Comparison of ENCODE assay signal across 8 mouse cellular contexts in the genomic region with DNA sequence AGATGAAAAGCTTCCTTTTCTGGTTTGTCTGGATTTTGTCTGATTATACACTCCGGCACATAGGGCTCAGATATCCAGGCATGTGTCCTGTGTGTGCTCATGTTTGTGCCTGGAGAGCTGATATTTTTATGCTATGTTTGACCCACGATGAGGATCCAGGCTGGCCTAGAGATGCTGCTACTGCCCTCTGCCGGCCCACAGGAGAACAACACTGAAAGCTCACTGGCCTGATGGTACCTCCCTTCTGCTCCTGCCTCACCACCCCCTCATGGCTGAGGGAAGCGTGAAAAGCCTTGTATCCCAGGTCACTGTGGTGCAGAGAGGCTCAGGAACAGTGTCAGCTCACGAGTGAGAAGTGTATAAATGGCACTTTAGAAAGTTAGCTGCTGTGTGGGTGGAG. TPM values are rescaled to one million over a fixed set of nuclear protein-coding genes. Genes with fewer than 3 reads are reported as not detected.
A peak's percentile ranks its signal among the peaks of the same experiment; 100 is the strongest.
DNase-seq lines count a peak whose midpoint lies in the region; ATAC-seq and TF ChIP-seq lines count a peak whose summit lies in the region.

No protein-coding gene starts in this region.

- H3K4me1 ChIP-seq in CH12.LX (ENCODE audit: control insufficient read depth in 1 of 2, insufficient read depth in 2 of 2), result peaks cover 12 to 23% of the 10 kb centered on the region in 2 experiments
- H3K4me1 ChIP-seq in bone marrow macrophage, adult 2 months (ENCODE audit: control insufficient read depth, insufficient read depth, low read length), result peaks cover 24% of the 10 kb centered on the region
- H3K4me1 ChIP-seq in lung, embryonic 14.5 days (ENCODE audit: insufficient read depth), result no peaks in the 10 kb centered on the region
- peaks cover 6% of the 10 kb centered on the region; the same call in 1 of the 2 replicates for H3K4me1 ChIP-seq in olfactory bulb, adult 2 months (ENCODE audit: control insufficient read depth, insufficient read depth, low read length)
- 0 out of 2 replicates have a peak, but pooled peaks cover 3% of the 10 kb centered on the region for H3K4me1 ChIP-seq in thymus, adult 2 months (replicated peaks; ENCODE audit: control insufficient read depth, insufficient read depth, low read length)

- 2% methylated on average over 5 of the region's 5 CpGs for WGBS in lung, embryonic 14.5 days
- 5% methylated on average over 5 of the region's 5 CpGs for WGBS in olfactory bulb, adult 2 months
- 12% methylated on average over 5 of the region's 5 CpGs for WGBS in thymus, adult 2 months

- H3K4me2 ChIP-seq in CH12.LX (ENCODE audit: insufficient read depth, low read depth, poor library complexity, severe bottlenecking), result no peak overlapping the region
- no peak overlapping the region for H3K4me2 ChIP-seq in lung, embryonic 14.5 days

- TF ChIP-seq CTCF in CH12.LX (conservative IDR thresholded peaks at IDR 0.05 in 1 of 2, IDR thresholded peaks at IDR 0.05 in 1 of 2; ENCODE audit: low read depth in 2 of 2, low read length in 2 of 2), result peak; percentile 87 to 90
- peak; percentile 70 for TF ChIP-seq CTCF in bone marrow macrophage, adult 2 months (IDR thresholded peaks at IDR 0.05; ENCODE audit: low read depth, low read length)
- TF ChIP-seq CTCF in layer of hippocampus, adult 2 months (conservative IDR thresholded peaks at IDR 0.05), result peak; percentile 96
- peak; percentile 97 for TF ChIP-seq CTCF in lung, embryonic 14.5 days (IDR thresholded peaks at IDR 0.05; ENCODE audit: low read depth)
- TF ChIP-seq CTCF in olfactory bulb, adult 2 months (IDR thresholded peaks at IDR 0.05; ENCODE audit: insufficient read depth, low read depth, low read length), result peak; percentile 86
- TF ChIP-seq CTCF in thymus, adult 2 months (IDR thresholded peaks at IDR 0.05; ENCODE audit: borderline replicate concordance, control insufficient read depth, extremely low read depth, insufficient read depth, low read length, poor library complexity), result peak; percentile 87; the same call in 1 of the 2 replicates

- dilution Hi-C loops in CH12.LX (cut with MboI; ENCODE audit: extremely low pct_ligation_motif_present, extremely low pct_unique_long_range_greater_than_20kb, low sequenced_read_pairs), result no loop called here

- peak; percentile 72 for DNase-seq in CH12.LX (ENCODE audit: extremely low read depth)
- peak; percentile 86 to 89 for DNase-seq in heart, postnatal 14 days
- DNase-seq in layer of hippocampus, adult 2 months (ENCODE audit: low spot score in 2 of 2), result peak; percentile 82 to 85
- DNase-seq in lung, embryonic 14.5 days, result peak; percentile 89
- peak; percentile 78 for DNase-seq in thymus, adult 2 months

- H3K36me3 ChIP-seq in CH12.LX (replicated peaks in 1 of 2; ENCODE audit: control insufficient read depth in 1 of 2, insufficient read depth in 1 of 2, low read length in 1 of 2), result peaks cover 0 to 9% of the 10 kb centered on the region in 2 experiments
- no peaks in the 10 kb centered on the region for H3K36me3 ChIP-seq in lung, embryonic 14.5 days (ENCODE audit: insufficient read depth)
- no peaks in the 10 kb centered on the region for H3K36me3 ChIP-seq in thymus, adult 2 months (ENCODE audit: control insufficient read depth, insufficient read depth, low read length)

- H3K4me3 ChIP-seq in CH12.LX (replicated peaks in 1 of 3; ENCODE audit: low read depth in 2 of 3, low read length in 2 of 3, poor library complexity in 1 of 3), result no peak overlapping the region
- H3K4me3 ChIP-seq in bone marrow macrophage, adult 2 months (ENCODE audit: insufficient read depth, low read length), result no peak overlapping the region
- H3K4me3 ChIP-seq in layer of hippocampus, adult 2 months, result no peak overlapping the region
- H3K4me3 ChIP-seq in lung, embryonic 14.5 days (ENCODE audit: low read depth, low read length), result no peak overlapping the region
- H3K4me3 ChIP-seq in olfactory bulb, adult 2 months (ENCODE audit: insufficient read depth, low read depth, low read length), result no peak overlapping the region
- no peak overlapping the region for H3K4me3 ChIP-seq in thymus, adult 2 months (ENCODE audit: control insufficient read depth, insufficient read depth, low read length)

- no peak for TF ChIP-seq POLR2A in CH12.LX (IDR thresholded peaks at IDR 0.05; ENCODE audit: low read depth, low read length)
- no peak for TF ChIP-seq POLR2A in bone marrow macrophage, adult 2 months (IDR thresholded peaks at IDR 0.05; ENCODE audit: borderline replicate concordance, low read depth, low read length)
- TF ChIP-seq POLR2A in olfactory bulb, adult 2 months (IDR thresholded peaks at IDR 0.05; ENCODE audit: insufficient read depth, low read depth, low read length), result no peak
- TF ChIP-seq POLR2A in thymus, adult 2 months (IDR thresholded peaks at IDR 0.05; ENCODE audit: control insufficient read depth, extremely low read depth, insufficient read depth, low read length, poor library complexity), result no peak

- TF ChIP-seq RAD21 in CH12.LX (IDR thresholded peaks at IDR 0.05; ENCODE audit: low read depth, low read length), result peak; percentile 89

- peak; percentile 86 for ATAC-seq in erythroblast, adult 5-6 weeks (replicated peaks; ENCODE audit: low FRiP score, poor library complexity, severe bottlenecking)
- ATAC-seq in lung, embryonic 14.5 days (ENCODE audit: insufficient read depth), result peak; percentile 68

- H3K79me2 ChIP-seq in CH12.LX (replicated peaks; ENCODE audit: control insufficient read depth, extremely low read depth, insufficient read depth, poor library complexity, severe bottlenecking), result no peaks in the 10 kb centered on the region

- no peaks in the 10 kb centered on the region for H3K27me3 ChIP-seq in CH12.LX (replicated peaks)
- no peaks in the 10 kb centered on the region for H3K27me3 ChIP-seq in lung, embryonic 14.5 days (ENCODE audit: insufficient read depth, low read length)
- H3K27me3 ChIP-seq in thymus, adult 2 months (ENCODE audit: control insufficient read depth, insufficient read depth, low read length), result no peaks in the 10 kb centered on the region

- in situ Hi-C loops in CH12.LX (cut with MboI; ENCODE audit: low pct_ligation_motif_present, low pct_unique_long_range_greater_than_20kb, low sequenced_read_pairs), result loop anchor here (5.0 kb wide), 1 partner anchor 39 kb away; no protein-coding TSS in a partner anchor

- H3K9ac ChIP-seq in CH12.LX (ENCODE audit: insufficient read depth, low read depth), result no peak overlapping the region
- H3K9ac ChIP-seq in lung, embryonic 14.5 days, result no peak overlapping the region

- H3K9me3 ChIP-seq in CH12.LX (replicated peaks; ENCODE audit: low read length), result no peaks in the 10 kb centered on the region
- H3K9me3 ChIP-seq in lung, embryonic 14.5 days (ENCODE audit: low read depth, low read length), result no peaks in the 10 kb centered on the region

- intact Hi-C loops in heart, postnatal 14 days (cut with DNase I), result loop anchor here (2.0 kb wide), 1 partner anchor 127 kb away; no protein-coding TSS in a partner anchor

- TF ChIP-seq EP300 in CH12.LX (IDR thresholded peaks at IDR 0.05; ENCODE audit: low read length), result no peak

- H3K27ac ChIP-seq in CH12.LX (ENCODE audit: insufficient read depth, low read depth), result no peak overlapping the region
- no peak overlapping the region for H3K27ac ChIP-seq in bone marrow macrophage, adult 2 months (ENCODE audit: insufficient read depth, low read depth, low read length)
- H3K27ac ChIP-seq in layer of hippocampus, adult 2 months, result no peak overlapping the region
- no peak overlapping the region for H3K27ac ChIP-seq in lung, embryonic 14.5 days (ENCODE audit: low read depth)
- H3K27ac ChIP-seq in olfactory bulb, adult 2 months (ENCODE audit: insufficient read depth, low read depth, low read length), result no peak overlapping the region
- H3K27ac ChIP-seq in thymus, adult 2 months (ENCODE audit: control insufficient read depth, insufficient read depth, low read length), result no peak overlapping the region

RNA-seq across cellular contexts. Expression of a gene that starts 9.6 kb away (rescaled TPM):
- total RNA-seq in CH12.LX (2012; rRNA removed) (not detected in 2 replicates), CH12.LX (2014; rRNA removed) (not detected in 2 replicates)
- polyA plus RNA-seq in CH12.LX (2012; ENCODE audit: insufficient read length, low read depth), result not detected in 2 replicates
- not detected in 2 replicates for polyA plus RNA-seq in bone marrow macrophage, adult 2 months (2012; ENCODE audit: insufficient read depth, insufficient read length, missing spikeins)
- not detected in 2 replicates for total RNA-seq in erythroblast, adult 5-6 weeks (2015; ENCODE audit: low replicate concordance)
- not detected in 2 replicates for total RNA-seq in erythroblast, adult 5-6 weeks (2017; ENCODE audit: low replicate concordance)
- total RNA-seq in heart, postnatal 14 days (2021), result not detected
- not detected for total RNA-seq in layer of hippocampus, adult 2 months (2021)
- 0.17 and 0.41 TPM in 2 replicates for polyA plus RNA-seq in lung, embryonic 14.5 days (2014; fragmentation: Nextera tagmentation; extraction: Ambion mirVana)
- polyA plus RNA-seq in olfactory bulb, adult 2 months (2012; ENCODE audit: insufficient read depth, insufficient read length, low replicate concordance, missing spikeins), result not detected in 2 replicates
- polyA plus RNA-seq in thymus, adult 2 months (2012; rRNA removed), result 0.20 TPM in 1 of 2 replicates, not detected in the other

RNA-seq across cellular contexts. Expression of a gene that starts 19.3 kb away (rescaled TPM):
- total RNA-seq in CH12.LX (2012; rRNA removed) (not detected in 2 replicates), CH12.LX (2014; rRNA removed) (not detected in 2 replicates)
- not detected in 2 replicates for polyA plus RNA-seq in CH12.LX (2012; ENCODE audit: insufficient read length, low read depth)
- 1.9 and 2.3 TPM in 2 replicates for polyA plus RNA-seq in bone marrow macrophage, adult 2 months (2012; ENCODE audit: insufficient read depth, insufficient read length, missing spikeins)
- 0.63 TPM in 1 of 2 replicates, not detected in the other for total RNA-seq in erythroblast, adult 5-6 weeks (2015; ENCODE audit: low replicate concordance)
- total RNA-seq in erythroblast, adult 5-6 weeks (2017; ENCODE audit: low replicate concordance), result not detected in 2 replicates
- total RNA-seq in heart, postnatal 14 days (2021), result 1 to 10 TPM; 1.4 to 2.3 TPM
- 1 to 10 TPM; 7.4 to 8.6 TPM for total RNA-seq in layer of hippocampus, adult 2 months (2021)
- 1.2 and 1.6 TPM in 2 replicates for polyA plus RNA-seq in lung, embryonic 14.5 days (2014; fragmentation: Nextera tagmentation; extraction: Ambion mirVana)
- polyA plus RNA-seq in olfactory bulb, adult 2 months (2012; ENCODE audit: insufficient read depth, insufficient read length, low replicate concordance, missing spikeins), result not detected in 2 replicates
- polyA plus RNA-seq in thymus, adult 2 months (2012; rRNA removed), result 0.84 and 1.2 TPM in 2 replicates

RNA-seq across cellular contexts. Expression of a gene that starts 25.9 kb away (rescaled TPM):
- total RNA-seq in CH12.LX (2012; rRNA removed), result not detected in 2 replicates
- not detected in 2 replicates for total RNA-seq in CH12.LX (2014; rRNA removed)
- polyA plus RNA-seq in CH12.LX (2012; ENCODE audit: insufficient read length, low read depth), result not detected in 2 replicates
- polyA plus RNA-seq in bone marrow macrophage, adult 2 months (2012; ENCODE audit: insufficient read depth, insufficient read length, missing spikeins), result 0.54 TPM in 1 of 2 replicates, not detected in the other
- total RNA-seq in erythroblast, adult 5-6 weeks (2015; ENCODE audit: low replicate concordance), result not detected in 2 replicates
- 0.42 TPM in 1 of 2 replicates, not detected in the other for total RNA-seq in erythroblast, adult 5-6 weeks (2017; ENCODE audit: low replicate concordance)
- under 1 TPM in 1 of 2 experiments, not detected in 1; 0.32 TPM for total RNA-seq in heart, postnatal 14 days (2021)
- total RNA-seq in layer of hippocampus, adult 2 months (2021), result 1 to 10 TPM; 1.6 to 1.9 TPM
- 0.18 TPM in 1 of 2 replicates, not detected in the other for polyA plus RNA-seq in lung, embryonic 14.5 days (2014; fragmentation: Nextera tagmentation; extraction: Ambion mirVana)
- not detected in 2 replicates for polyA plus RNA-seq in olfactory bulb, adult 2 months (2012; ENCODE audit: insufficient read depth, insufficient read length, low replicate concordance, missing spikeins)
- polyA plus RNA-seq in thymus, adult 2 months (2012; rRNA removed), result 0.27 TPM in 1 of 2 replicates, not detected in the other

RNA-seq across cellular contexts. Expression of a gene that starts 44.6 kb away (rescaled TPM):
- total RNA-seq in CH12.LX (2012; rRNA removed) (3.1 and 3.6 TPM in 2 replicates), CH12.LX (2014; rRNA removed) (3.1 and 3.4 TPM in 2 replicates)
- 5.5 and 5.8 TPM in 2 replicates for polyA plus RNA-seq in CH12.LX (2012; ENCODE audit: insufficient read length, low read depth)
- polyA plus RNA-seq in bone marrow macrophage, adult 2 months (2012; ENCODE audit: insufficient read depth, insufficient read length, missing spikeins), result 44.1 and 46.7 TPM in 2 replicates
- total RNA-seq in erythroblast, adult 5-6 weeks (2015; ENCODE audit: low replicate concordance), result 1.9 and 3.7 TPM in 2 replicates
- 2.4 and 3.7 TPM in 2 replicates for total RNA-seq in erythroblast, adult 5-6 weeks (2017; ENCODE audit: low replicate concordance)
- total RNA-seq in heart, postnatal 14 days (2021), result 10 to 100 TPM; 25.9 to 28.0 TPM
- total RNA-seq in layer of hippocampus, adult 2 months (2021), result 10 to 100 TPM; 14.0 to 14.6 TPM
- polyA plus RNA-seq in lung, embryonic 14.5 days (2014; fragmentation: Nextera tagmentation; extraction: Ambion mirVana), result 13.1 TPM in 2 replicates
- polyA plus RNA-seq in olfactory bulb, adult 2 months (2012; ENCODE audit: insufficient read depth, insufficient read length, low replicate concordance, missing spikeins), result not detected in 2 replicates
- polyA plus RNA-seq in thymus, adult 2 months (2012; rRNA removed), result 27.3 and 36.9 TPM in 2 replicates

RNA-seq across cellular contexts. Expression of a gene that starts 45.2 kb away (rescaled TPM):
- 26.2 and 32.1 TPM in 2 replicates for total RNA-seq in CH12.LX (2012; rRNA removed)
- total RNA-seq in CH12.LX (2014; rRNA removed), result 34.4 and 43.3 TPM in 2 replicates
- polyA plus RNA-seq in CH12.LX (2012; ENCODE audit: insufficient read length, low read depth), result 36.5 and 46.3 TPM in 2 replicates
- 43.7 and 57.0 TPM in 2 replicates for polyA plus RNA-seq in bone marrow macrophage, adult 2 months (2012; ENCODE audit: insufficient read depth, insufficient read length, missing spikeins)
- total RNA-seq in erythroblast, adult 5-6 weeks (2015; ENCODE audit: low replicate concordance), result 10.0 and 27.0 TPM in 2 replicates
- total RNA-seq in erythroblast, adult 5-6 weeks (2017; ENCODE audit: low replicate concordance), result 3.5 and 13.9 TPM in 2 replicates
- 10 to 100 TPM; 16.7 to 21.2 TPM for total RNA-seq in heart, postnatal 14 days (2021)
- 10 to 100 TPM; 30.9 to 39.2 TPM for total RNA-seq in layer of hippocampus, adult 2 months (2021)
- 35.6 and 41.7 TPM in 2 replicates for polyA plus RNA-seq in lung, embryonic 14.5 days (2014; fragmentation: Nextera tagmentation; extraction: Ambion mirVana)
- polyA plus RNA-seq in olfactory bulb, adult 2 months (2012; ENCODE audit: insufficient read depth, insufficient read length, low replicate concordance, missing spikeins), result not detected in 2 replicates
- 142 TPM in 2 replicates for polyA plus RNA-seq in thymus, adult 2 months (2012; rRNA removed)
